16 mouse cellular contexts compared by ENCODE assay signal in genomic region chr2:101983853-101984543, GRCm38 (mm10).
DNase-seq lines count a peak whose midpoint lies in the region; ATAC-seq and TF ChIP-seq lines count a peak whose summit lies in the region.
"Had no signal": no experiment of that assay in that cellular context is flagged by ENCODE, and none has a peak within 500 bp of the region (broad histone marks: within the 10 kb centered on the region; RNA-seq: fewer than 3 reads in every experiment).

No protein-coding gene starts in this region.

- H3K27me3 ChIP-seq in forebrain, embryonic 14.5 days (replicated peaks; ENCODE audit: control insufficient read depth, insufficient read depth, low read length) = no peaks in the 10 kb centered on the region
- H3K27me3 ChIP-seq in forebrain, embryonic 15.5 days = no peaks in the 10 kb centered on the region
- H3K27me3 ChIP-seq in limb, embryonic 12.5 days = no peaks in the 10 kb centered on the region
- no peaks in the 10 kb centered on the region for H3K27me3 ChIP-seq in limb, embryonic 10.5 days (ENCODE audit: low read depth, poor library complexity, severe bottlenecking)
- H3K27me3 ChIP-seq in thymus, adult 2 months (ENCODE audit: control insufficient read depth, insufficient read depth, low read length) = no peaks in the 10 kb centered on the region
- no peaks in the 10 kb centered on the region; the same call in 1 of the 2 replicates for H3K27me3 ChIP-seq in kidney, embryonic 15.5 days
- H3K27me3 ChIP-seq: intestine, embryonic 15.5 days; limb, embryonic 13.5 days had no signal

- no peak for ATAC-seq in forebrain, embryonic 14.5 days
- no peak for ATAC-seq in forebrain, embryonic 15.5 days (replicated peaks)
- ATAC-seq in limb, embryonic 12.5 days (ENCODE audit: insufficient number of reproducible peaks, insufficient read depth, low FRiP score, low TSS enrichment, low read depth) = no peak
- ATAC-seq in kidney, embryonic 15.5 days (replicated peaks; ENCODE audit: low FRiP score) = no peak
- ATAC-seq: midbrain, embryonic 16.5 days had no signal

- no peaks in the 10 kb centered on the region for H3K9me3 ChIP-seq in forebrain, embryonic 14.5 days (replicated peaks; ENCODE audit: control insufficient read depth, low read length)
- no peaks in the 10 kb centered on the region for H3K9me3 ChIP-seq in forebrain, embryonic 15.5 days
- no peaks in the 10 kb centered on the region for H3K9me3 ChIP-seq in limb, embryonic 12.5 days
- no peaks in the 10 kb centered on the region for H3K9me3 ChIP-seq in limb, embryonic 10.5 days (replicated peaks)
- H3K9me3 ChIP-seq in kidney, embryonic 15.5 days (replicated peaks) = no peaks in the 10 kb centered on the region
- H3K9me3 ChIP-seq: G1E; intestine, embryonic 15.5 days; limb, embryonic 13.5 days had no signal

- no peaks in the 10 kb centered on the region for H3K36me3 ChIP-seq in forebrain, embryonic 14.5 days (ENCODE audit: control insufficient read depth, insufficient read depth, low read length)
- no peaks in the 10 kb centered on the region for H3K36me3 ChIP-seq in forebrain, embryonic 15.5 days
- no peaks in the 10 kb centered on the region for H3K36me3 ChIP-seq in limb, embryonic 12.5 days
- H3K36me3 ChIP-seq in limb, embryonic 10.5 days = no peaks in the 10 kb centered on the region
- H3K36me3 ChIP-seq in thymus, adult 2 months (ENCODE audit: control insufficient read depth, insufficient read depth, low read length) = no peaks in the 10 kb centered on the region
- H3K36me3 ChIP-seq in kidney, embryonic 15.5 days = no peaks in the 10 kb centered on the region
- H3K36me3 ChIP-seq: G1E; intestine, embryonic 15.5 days; limb, embryonic 13.5 days had no signal

- WGBS in forebrain, embryonic 14.5 days = 83% methylated on average over 9 of the region's 9 CpGs
- WGBS in forebrain, embryonic 15.5 days = 88% methylated on average over 9 of the region's 9 CpGs
- 87% methylated on average over 9 of the region's 9 CpGs for WGBS in limb, embryonic 12.5 days
- 91% methylated on average over 9 of the region's 9 CpGs for WGBS in limb, embryonic 10.5 days
- 96% methylated on average over 9 of the region's 9 CpGs for WGBS in thymus, adult 2 months
- WGBS in kidney, embryonic 15.5 days = 86% methylated on average over 9 of the region's 9 CpGs

- H3K9ac ChIP-seq in forebrain, embryonic 14.5 days (ENCODE audit: low read length) = no peak overlapping the region
- no peak overlapping the region for H3K9ac ChIP-seq in forebrain, embryonic 15.5 days (replicated peaks)
- H3K9ac ChIP-seq in limb, embryonic 12.5 days (replicated peaks) = no peak overlapping the region
- no peak overlapping the region for H3K9ac ChIP-seq in kidney, embryonic 15.5 days
- H3K9ac ChIP-seq: intestine, embryonic 15.5 days; limb, embryonic 13.5 days had no signal

- no peak for TF ChIP-seq POLR2A in thymus, adult 2 months (IDR thresholded peaks at IDR 0.05; ENCODE audit: control insufficient read depth, extremely low read depth, insufficient read depth, low read length, poor library complexity)

- DNase-seq in forebrain, embryonic 14.5 days (ENCODE audit: low spot score) = no peak
- DNase-seq in limb, embryonic 10.5 days (ENCODE audit: low spot score) = no peak
- DNase-seq in thymus, adult 2 months = no peak
- DNase-seq in thymus, postnatal 14 days = no peak
- DNase-seq: cerebellum, postnatal 36 days; spleen, adult 18-20 months had no signal

- no peak overlapping the region for H3K4me2 ChIP-seq in forebrain, embryonic 14.5 days (ENCODE audit: low read length)
- no peak overlapping the region for H3K4me2 ChIP-seq in forebrain, embryonic 15.5 days (replicated peaks)
- H3K4me2 ChIP-seq in limb, embryonic 12.5 days = no peak overlapping the region
- no peak overlapping the region for H3K4me2 ChIP-seq in kidney, embryonic 15.5 days
- H3K4me2 ChIP-seq: intestine, embryonic 15.5 days had no signal

- TF ChIP-seq CTCF in thymus, adult 2 months (IDR thresholded peaks at IDR 0.05; ENCODE audit: borderline replicate concordance, control insufficient read depth, extremely low read depth, insufficient read depth, low read length, poor library complexity) = no peak

- 0 out of 2 replicates have a peak overlapping the region, but pooled peaks have one; percentile 2 for H3K27ac ChIP-seq in forebrain, embryonic 14.5 days (ENCODE audit: low read depth, low read length)
- no peak overlapping the region; the same call in 1 of the 2 replicates for H3K27ac ChIP-seq in forebrain, embryonic 15.5 days (replicated peaks)
- peak overlapping the region; percentile 68 for H3K27ac ChIP-seq in limb, embryonic 12.5 days
- no peak overlapping the region for H3K27ac ChIP-seq in limb, embryonic 10.5 days
- peak overlapping the region; percentile 63 for H3K27ac ChIP-seq in thymus, adult 2 months (ENCODE audit: control insufficient read depth, insufficient read depth, low read length)
- H3K27ac ChIP-seq in kidney, embryonic 15.5 days = no peak overlapping the region
- H3K27ac ChIP-seq: intestine, embryonic 15.5 days; macrophage; stomach, postnatal 0 days had no signal

- peaks cover 45% of the 10 kb centered on the region for H3K4me1 ChIP-seq in forebrain, embryonic 14.5 days (ENCODE audit: control insufficient read depth, insufficient read depth, low read length)
- H3K4me1 ChIP-seq in forebrain, embryonic 15.5 days = peaks cover 57% of the 10 kb centered on the region
- peaks cover 58% of the 10 kb centered on the region for H3K4me1 ChIP-seq in limb, embryonic 12.5 days (replicated peaks)
- peaks cover 54% of the 10 kb centered on the region for H3K4me1 ChIP-seq in limb, embryonic 10.5 days
- peaks cover 55% of the 10 kb centered on the region for H3K4me1 ChIP-seq in thymus, adult 2 months (replicated peaks; ENCODE audit: control insufficient read depth, insufficient read depth, low read length)
- peaks cover 39% of the 10 kb centered on the region for H3K4me1 ChIP-seq in kidney, embryonic 15.5 days

- no peak overlapping the region for H3K4me3 ChIP-seq in forebrain, embryonic 14.5 days (ENCODE audit: low read depth, low read length)
- H3K4me3 ChIP-seq in forebrain, embryonic 15.5 days = no peak overlapping the region
- no peak overlapping the region for H3K4me3 ChIP-seq in limb, embryonic 12.5 days (replicated peaks)
- H3K4me3 ChIP-seq in limb, embryonic 10.5 days = no peak overlapping the region
- no peak overlapping the region for H3K4me3 ChIP-seq in thymus, adult 2 months (ENCODE audit: control insufficient read depth, insufficient read depth, low read length)
- H3K4me3 ChIP-seq in kidney, embryonic 15.5 days (replicated peaks) = no peak overlapping the region
- H3K4me3 ChIP-seq: erythroblast, embryonic 14.5 days; intestine, embryonic 15.5 days; limb, embryonic 13.5 days had no signal

Comparison
In these comparisons a context has a peak if more than half of its experiments do, and no peak if none do; other contexts are left out.
1. H3K27ac ChIP-seq: peak in forebrain, embryonic 14.5 days (single experiment), limb, embryonic 12.5 days (single experiment) and thymus, adult 2 months (single experiment); none in forebrain, embryonic 15.5 days (single experiment), limb, embryonic 10.5 days (single experiment) and kidney, embryonic 15.5 days (single experiment).